Mouse (Mus musculus): ENCODE data around the gene Fbp1.

DNA sequence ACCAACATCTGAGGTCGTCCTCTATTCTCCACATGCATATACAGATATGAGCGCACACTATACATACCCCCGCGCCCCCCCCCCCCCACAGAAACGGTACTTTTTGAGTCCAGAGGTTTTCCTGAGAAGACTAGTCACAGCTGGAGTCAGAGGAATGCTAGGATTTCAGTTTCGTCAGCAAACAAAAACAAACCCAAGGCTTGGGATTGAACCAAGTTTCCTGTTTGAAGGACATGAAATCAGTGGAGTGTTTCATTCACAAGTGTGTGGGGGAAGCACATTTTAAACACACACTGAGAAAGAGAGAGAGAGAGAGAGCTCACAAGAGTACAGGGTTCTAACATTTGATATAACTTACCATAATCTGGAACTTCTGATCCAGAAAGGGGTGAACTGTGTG lies 24.3 kb downstream of the Fbp1 start:
- TF ChIP-seq EP300 (IDR thresholded peaks at IDR 0.05; ENCODE audit: low read depth) (no peak), CTCF (IDR thresholded peaks at IDR 0.05; ENCODE audit: low read depth) (no peak)

Data from liver, embryonic 14.5 days (tissue).